9 mouse cellular contexts compared by ENCODE assay signal in the genomic region with DNA sequence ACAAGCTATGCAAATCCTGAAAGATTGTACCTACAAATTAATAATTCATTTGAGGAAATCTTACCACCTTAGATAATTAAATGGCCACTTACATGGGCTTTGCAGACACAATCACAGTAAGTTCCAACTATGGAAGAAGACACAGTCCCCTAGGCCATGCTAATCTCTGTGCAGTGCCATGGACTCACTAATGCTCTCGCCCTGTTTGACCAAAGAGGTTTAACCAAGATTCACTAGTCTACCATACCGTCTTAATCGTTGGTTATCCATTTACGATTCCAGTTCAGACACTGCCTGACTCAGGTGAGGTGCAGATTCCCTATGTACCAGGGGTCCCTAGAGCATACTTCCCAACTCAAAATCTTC. TPM values are rescaled to one million over a fixed set of nuclear protein-coding genes. Genes with fewer than 3 reads are reported as not detected.
DNase-seq lines count a peak whose midpoint lies in the region; ATAC-seq and TF ChIP-seq lines count a peak whose summit lies in the region.
"Had no signal": no experiment of that assay in that cellular context is flagged by ENCODE, and none has a peak within 500 bp of the region (broad histone marks: within the 10 kb centered on the region; RNA-seq: fewer than 3 reads in every experiment).

No protein-coding gene starts in this region.

- peak overlapping the region; percentile 65 for H3K27ac ChIP-seq in gastrocnemius, adult 2 months
- H3K27ac ChIP-seq in intestine, embryonic 14.5 days (ENCODE audit: low read depth) = peak overlapping the region; percentile 29; the same call in 1 of the 2 replicates
- no peak overlapping the region for H3K27ac ChIP-seq in intestine, embryonic 16.5 days (ENCODE audit: low read length)
- H3K27ac ChIP-seq in stomach, embryonic 15.5 days = peak overlapping the region; percentile 73; the same call in 1 of the 2 replicates
- H3K27ac ChIP-seq in stomach, postnatal 0 days (replicated peaks) = no peak overlapping the region; the same call in 1 of the 2 replicates

- peaks cover 19% of the 10 kb centered on the region for H3K4me1 ChIP-seq in intestine, embryonic 14.5 days (replicated peaks; ENCODE audit: control insufficient read depth, insufficient read depth, low read length)
- H3K4me1 ChIP-seq in intestine, embryonic 16.5 days (ENCODE audit: control insufficient read depth, insufficient read depth, low read length) = peaks cover 12% of the 10 kb centered on the region
- peaks cover 12% of the 10 kb centered on the region for H3K4me1 ChIP-seq in stomach, embryonic 15.5 days
- H3K4me1 ChIP-seq in stomach, postnatal 0 days (replicated peaks; ENCODE audit: control insufficient read depth, insufficient read depth) = peaks cover 4% of the 10 kb centered on the region; the same call in 1 of the 2 replicates

- peak overlapping the region; percentile 37; the same call in 1 of the 2 replicates for H3K4me3 ChIP-seq in gastrocnemius, adult 2 months
- no peak overlapping the region for H3K4me3 ChIP-seq in intestine, embryonic 14.5 days (ENCODE audit: low read depth, low read length)
- H3K4me3 ChIP-seq in intestine, embryonic 16.5 days (ENCODE audit: low read length) = no peak overlapping the region
- no peak overlapping the region for H3K4me3 ChIP-seq in stomach, embryonic 15.5 days (replicated peaks)
- H3K4me3 ChIP-seq in stomach, postnatal 0 days (ENCODE audit: low read depth, low read length) = no peak overlapping the region
- H3K4me3 ChIP-seq: embryonic facial prominence, embryonic 12.5 days had no signal

- intact Hi-C loops in gastrocnemius, adult 2 months (cut with DNase I) = no loop called here

- no peak overlapping the region for H3K9ac ChIP-seq in intestine, embryonic 14.5 days (ENCODE audit: low read length)
- H3K9ac ChIP-seq in intestine, embryonic 16.5 days (ENCODE audit: low read depth, low read length) = no peak overlapping the region
- no peak overlapping the region for H3K9ac ChIP-seq in stomach, embryonic 15.5 days
- no peak overlapping the region for H3K9ac ChIP-seq in stomach, postnatal 0 days (ENCODE audit: low read length)
- H3K9ac ChIP-seq: embryonic facial prominence, embryonic 12.5 days had no signal

- no peak for DNase-seq in gastrocnemius, adult 2 months
- DNase-seq in gastrocnemius, adult 18-20 months (ENCODE audit: low spot score) = no peak
- DNase-seq in intestine, embryonic 14.5 days (ENCODE audit: low spot score) = no peak
- no peak for DNase-seq in stomach, postnatal 0 days (ENCODE audit: low spot score)
- no peak for DNase-seq in yolk sac, embryonic 10.5 days (ENCODE audit: low spot score)

- TF ChIP-seq CTCF in gastrocnemius, adult 2 months (IDR thresholded peaks at IDR 0.05) = no peak
- no peak for TF ChIP-seq CTCF in stomach, postnatal 0 days (IDR thresholded peaks at IDR 0.05; ENCODE audit: low read depth)

- no peak overlapping the region for H3K4me2 ChIP-seq in intestine, embryonic 14.5 days (ENCODE audit: low read length)
- no peak overlapping the region for H3K4me2 ChIP-seq in intestine, embryonic 16.5 days (ENCODE audit: low read depth, low read length)
- H3K4me2 ChIP-seq in stomach, embryonic 15.5 days = no peak overlapping the region
- no peak overlapping the region for H3K4me2 ChIP-seq in stomach, postnatal 0 days (replicated peaks; ENCODE audit: low read depth)
- H3K4me2 ChIP-seq: embryonic facial prominence, embryonic 12.5 days had no signal

- H3K36me3 ChIP-seq in intestine, embryonic 14.5 days (ENCODE audit: control insufficient read depth, insufficient read depth, low read length) = no peaks in the 10 kb centered on the region
- no peaks in the 10 kb centered on the region for H3K36me3 ChIP-seq in intestine, embryonic 16.5 days (ENCODE audit: control insufficient read depth, insufficient read depth, low read length)
- no peaks in the 10 kb centered on the region for H3K36me3 ChIP-seq in stomach, embryonic 15.5 days
- no peaks in the 10 kb centered on the region for H3K36me3 ChIP-seq in stomach, postnatal 0 days (ENCODE audit: control insufficient read depth, insufficient read depth, low read length)
- H3K36me3 ChIP-seq: embryonic facial prominence, embryonic 12.5 days had no signal

- H3K9me3 ChIP-seq in intestine, embryonic 14.5 days (ENCODE audit: control insufficient read depth, low read length) = no peaks in the 10 kb centered on the region
- no peaks in the 10 kb centered on the region for H3K9me3 ChIP-seq in intestine, embryonic 16.5 days (ENCODE audit: control insufficient read depth, low read length)
- H3K9me3 ChIP-seq in stomach, embryonic 15.5 days = no peaks in the 10 kb centered on the region
- H3K9me3 ChIP-seq in stomach, postnatal 0 days (ENCODE audit: control insufficient read depth, low read length) = no peaks in the 10 kb centered on the region
- H3K9me3 ChIP-seq: embryonic facial prominence, embryonic 12.5 days had no signal

- no peak for ATAC-seq in intestine, embryonic 14.5 days (replicated peaks; ENCODE audit: low FRiP score, low TSS enrichment, low read depth)
- no peak for ATAC-seq in intestine, embryonic 16.5 days
- 0 out of 2 replicates have a peak, but pooled peaks have one; percentile 25 for ATAC-seq in stomach, embryonic 15.5 days (ENCODE audit: insufficient read depth, low FRiP score, low read depth)
- no peak for ATAC-seq in stomach, postnatal 0 days (ENCODE audit: low FRiP score, low TSS enrichment)
- ATAC-seq in megakaryocyte, adult 5-6 weeks (ENCODE audit: poor library complexity, severe bottlenecking) = no peak

- H3K27me3 ChIP-seq in intestine, embryonic 14.5 days (replicated peaks; ENCODE audit: control insufficient read depth, insufficient read depth, low read length) = no peaks in the 10 kb centered on the region
- no peaks in the 10 kb centered on the region for H3K27me3 ChIP-seq in intestine, embryonic 16.5 days (replicated peaks; ENCODE audit: control insufficient read depth, insufficient read depth, low read length)
- no peaks in the 10 kb centered on the region for H3K27me3 ChIP-seq in stomach, embryonic 15.5 days (replicated peaks)
- no peaks in the 10 kb centered on the region for H3K27me3 ChIP-seq in stomach, postnatal 0 days (ENCODE audit: control insufficient read depth, insufficient read depth, low read length)
- H3K27me3 ChIP-seq: embryonic facial prominence, embryonic 12.5 days had no signal

- WGBS in intestine, embryonic 14.5 days = 96% methylated on average over 4 of the region's 4 CpGs
- WGBS in intestine, embryonic 16.5 days = 92% methylated on average over 4 of the region's 4 CpGs
- WGBS in stomach, embryonic 15.5 days = 89% methylated on average over 4 of the region's 4 CpGs
- 80% methylated on average over 4 of the region's 4 CpGs for WGBS in stomach, postnatal 0 days

- no peak for TF ChIP-seq EP300 in stomach, postnatal 0 days (optimal IDR thresholded peaks at IDR 0.05)

RNA-seq across cellular contexts. Expression of a gene that starts 52.2 kb away (rescaled TPM):
- total RNA-seq in gastrocnemius, adult 2 months (2021) = 10 to 100 TPM; 44.3 to 57.6 TPM
- 10 to 100 TPM; 28.8 to 36.0 TPM for total RNA-seq in gastrocnemius, adult 18-20 months (2021)
- polyA plus RNA-seq in intestine, embryonic 14.5 days (2014; fragmentation: Nextera tagmentation; extraction: Ambion mirVana) = 9.8 and 15.1 TPM in 2 replicates
- polyA plus RNA-seq in intestine, embryonic 16.5 days (2015; fragmentation: Nextera tagmentation; extraction: Ambion mirVana) = 4.4 and 5.0 TPM in 2 replicates
- 8.2 and 10.5 TPM in 2 replicates for polyA plus RNA-seq in stomach, embryonic 15.5 days (2015; fragmentation: Nextera tagmentation; extraction: Ambion mirVana)
- 6.3 and 7.3 TPM in 2 replicates for polyA plus RNA-seq in stomach, postnatal 0 days (2015; fragmentation: Nextera tagmentation; extraction: Ambion mirVana)
- 29.8 and 43.1 TPM in 2 replicates for total RNA-seq in megakaryocyte, adult 5-6 weeks (2015)
- 56.3 and 59.4 TPM in 2 replicates for total RNA-seq in megakaryocyte, adult 5-6 weeks (2017)

Comparison
In these comparisons a context has a peak if more than half of its experiments do, and no peak if none do; other contexts are left out.
1. H3K27ac ChIP-seq: peak in gastrocnemius, adult 2 months (single experiment), intestine, embryonic 14.5 days (single experiment) and stomach, embryonic 15.5 days (single experiment); none in intestine, embryonic 16.5 days (single experiment) and stomach, postnatal 0 days (single experiment).